Mouse (Mus musculus): ENCODE results near the gene Abcc3. TPM values are rescaled to one million over a fixed set of nuclear protein-coding genes. Genes with fewer than 3 reads are reported as not detected.
A peak's percentile ranks its signal among the peaks of the same experiment; 100 is the strongest.

The Abcc3 gene
- polyA plus RNA-seq, 1 experiment from 2014 or later: 0.49 TPM

GRCm38 (mm10) chr11:94424380-94424779 lies 31.6 kb upstream of the Abcc3 start:
- no peak overlapping the region for H3K27ac ChIP-seq (ENCODE audit: low read depth, low read length)
- no peak for DNase-seq (ENCODE audit: low spot score)
- no peaks in the 10 kb centered on the region for H3K27me3 ChIP-seq (ENCODE audit: control insufficient read depth, insufficient read depth, low read length)
- 0 out of 2 replicates have a peak, but pooled peaks cover 8% of the 10 kb centered on the region for H3K4me1 ChIP-seq (replicated peaks; ENCODE audit: control insufficient read depth, insufficient read depth, low read length)
- no peak overlapping the region for H3K9ac ChIP-seq (ENCODE audit: low read length)
- no peak overlapping the region for H3K4me3 ChIP-seq (ENCODE audit: low read depth, low read length)
- ATAC-seq (replicated peaks; ENCODE audit: low FRiP score): no peak
- H3K4me2 ChIP-seq (ENCODE audit: low read depth, low read length, severe bottlenecking): no peak overlapping the region
- 54% methylated on average over 15 of the region's 15 CpGs for WGBS
- no peaks in the 10 kb centered on the region for H3K9me3 ChIP-seq (ENCODE audit: control insufficient read depth, low read length)
- H3K36me3 ChIP-seq (ENCODE audit: control insufficient read depth, insufficient read depth, low read length): no peaks in the 10 kb centered on the region

DNA sequence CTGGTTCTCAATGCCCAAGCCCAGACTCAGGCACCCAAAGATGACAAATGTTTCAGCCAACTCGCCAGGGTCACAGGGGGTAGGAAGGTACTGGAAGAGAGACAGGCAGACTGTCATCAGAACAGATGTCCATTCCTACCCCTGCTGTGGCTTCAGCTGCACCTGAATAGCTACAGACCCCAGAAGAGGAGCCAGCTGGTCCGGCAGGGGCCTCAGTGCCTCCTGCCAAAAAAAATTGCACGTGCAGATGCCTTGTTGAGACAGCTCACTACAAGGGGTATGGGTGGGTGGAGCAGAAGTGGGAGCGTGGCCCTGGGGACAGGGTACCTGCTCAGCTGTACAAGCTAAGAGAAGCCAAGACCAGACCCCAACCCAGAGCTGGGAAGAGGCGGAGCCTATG lies 31.1 kb upstream of the Abcc3 start:
- Histone ChIP-seq H3K27me3 (ENCODE audit: control insufficient read depth, insufficient read depth, low read length) (no peaks in the 10 kb centered on the region), H3K4me2 (ENCODE audit: low read depth, low read length, severe bottlenecking) (no peak overlapping the region), H3K9me3 (ENCODE audit: control insufficient read depth, low read length) (no peaks in the 10 kb centered on the region), H3K36me3 (ENCODE audit: control insufficient read depth, insufficient read depth, low read length) (no peaks in the 10 kb centered on the region), H3K4me3 (ENCODE audit: low read depth, low read length) (no peak overlapping the region), H3K27ac (ENCODE audit: low read depth, low read length) (no peak overlapping the region), H3K4me1 (replicated peaks; ENCODE audit: control insufficient read depth, insufficient read depth, low read length) (0 out of 2 replicates have a peak, but pooled peaks cover 5% of the 10 kb centered on the region), H3K9ac (ENCODE audit: low read length) (no peak overlapping the region)
- 66% methylated on average over 5 of the region's 5 CpGs for WGBS
- DNase-seq (ENCODE audit: low spot score) (no peak), ATAC-seq (replicated peaks; ENCODE audit: low FRiP score) (no peak)

DNA sequence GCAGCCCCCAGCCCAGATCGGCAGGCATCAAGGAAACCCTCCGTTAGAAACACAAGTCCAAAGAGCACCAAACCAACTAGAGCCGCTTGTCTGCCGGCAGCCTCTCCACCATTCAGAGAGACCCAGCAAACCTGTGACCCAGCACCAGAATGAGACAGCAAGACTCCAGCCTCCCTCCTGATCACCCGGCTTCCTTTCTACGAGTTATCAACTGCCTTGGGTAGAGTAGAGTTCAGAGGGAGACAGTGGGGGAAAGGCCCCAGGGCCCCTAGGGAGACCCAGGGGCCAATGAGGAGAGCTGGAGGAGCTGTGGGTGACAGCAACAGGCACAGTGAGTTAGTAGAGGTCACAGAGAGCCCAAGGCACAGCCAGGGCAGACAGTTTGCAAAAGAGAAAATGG lies 28.2 kb upstream of the Abcc3 start:
- H3K4me3 ChIP-seq (ENCODE audit: low read depth, low read length): no peak overlapping the region
- no peak overlapping the region for H3K4me2 ChIP-seq (ENCODE audit: low read depth, low read length, severe bottlenecking)
- no peaks in the 10 kb centered on the region for H3K9me3 ChIP-seq (ENCODE audit: control insufficient read depth, low read length)
- no peak overlapping the region for H3K9ac ChIP-seq (ENCODE audit: low read length)
- DNase-seq (ENCODE audit: low spot score): no peak
- ATAC-seq (replicated peaks; ENCODE audit: low FRiP score): no peak
- no peaks in the 10 kb centered on the region for H3K36me3 ChIP-seq (ENCODE audit: control insufficient read depth, insufficient read depth, low read length)
- H3K4me1 ChIP-seq (replicated peaks; ENCODE audit: control insufficient read depth, insufficient read depth, low read length): no peaks in the 10 kb centered on the region
- H3K27ac ChIP-seq (ENCODE audit: low read depth, low read length): no peak overlapping the region
- H3K27me3 ChIP-seq (ENCODE audit: control insufficient read depth, insufficient read depth, low read length): no peaks in the 10 kb centered on the region
- 75% methylated on average over 6 of the region's 6 CpGs for WGBS

DNA sequence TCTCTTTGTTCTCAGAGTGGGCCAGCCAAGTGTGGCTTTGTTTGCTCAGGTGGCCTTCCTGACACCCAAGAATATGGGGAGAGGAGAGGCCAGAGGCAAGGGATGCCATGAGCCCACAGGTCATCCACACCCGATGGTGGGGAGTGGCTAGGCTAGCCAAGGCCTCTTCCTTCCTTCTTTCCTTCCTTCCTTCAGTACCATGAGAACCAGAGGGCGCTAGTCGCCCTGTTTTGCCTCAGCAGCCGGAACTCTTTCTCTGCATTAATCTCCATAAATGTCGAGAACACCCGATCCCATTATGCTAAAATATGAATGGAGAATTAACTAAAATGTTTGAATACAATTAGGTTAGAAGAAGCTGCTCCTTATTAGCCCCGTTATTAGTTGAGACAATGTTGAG lies 27.5 kb upstream of the Abcc3 start:
- Histone ChIP-seq H3K9ac (ENCODE audit: low read length) (no peak overlapping the region), H3K27ac (ENCODE audit: low read depth, low read length) (no peak overlapping the region), H3K27me3 (ENCODE audit: control insufficient read depth, insufficient read depth, low read length) (no peaks in the 10 kb centered on the region), H3K9me3 (ENCODE audit: control insufficient read depth, low read length) (no peaks in the 10 kb centered on the region), H3K4me2 (ENCODE audit: low read depth, low read length, severe bottlenecking) (no peak overlapping the region), H3K36me3 (ENCODE audit: control insufficient read depth, insufficient read depth, low read length) (no peaks in the 10 kb centered on the region), H3K4me3 (ENCODE audit: low read depth, low read length) (no peak overlapping the region), H3K4me1 (replicated peaks; ENCODE audit: control insufficient read depth, insufficient read depth, low read length) (no peaks in the 10 kb centered on the region; the same call in 1 of the 2 replicates)
- no peak for ATAC-seq (replicated peaks; ENCODE audit: low FRiP score)
- DNase-seq (ENCODE audit: low spot score): no peak
- 42% methylated on average over 7 of the region's 7 CpGs for WGBS

DNA sequence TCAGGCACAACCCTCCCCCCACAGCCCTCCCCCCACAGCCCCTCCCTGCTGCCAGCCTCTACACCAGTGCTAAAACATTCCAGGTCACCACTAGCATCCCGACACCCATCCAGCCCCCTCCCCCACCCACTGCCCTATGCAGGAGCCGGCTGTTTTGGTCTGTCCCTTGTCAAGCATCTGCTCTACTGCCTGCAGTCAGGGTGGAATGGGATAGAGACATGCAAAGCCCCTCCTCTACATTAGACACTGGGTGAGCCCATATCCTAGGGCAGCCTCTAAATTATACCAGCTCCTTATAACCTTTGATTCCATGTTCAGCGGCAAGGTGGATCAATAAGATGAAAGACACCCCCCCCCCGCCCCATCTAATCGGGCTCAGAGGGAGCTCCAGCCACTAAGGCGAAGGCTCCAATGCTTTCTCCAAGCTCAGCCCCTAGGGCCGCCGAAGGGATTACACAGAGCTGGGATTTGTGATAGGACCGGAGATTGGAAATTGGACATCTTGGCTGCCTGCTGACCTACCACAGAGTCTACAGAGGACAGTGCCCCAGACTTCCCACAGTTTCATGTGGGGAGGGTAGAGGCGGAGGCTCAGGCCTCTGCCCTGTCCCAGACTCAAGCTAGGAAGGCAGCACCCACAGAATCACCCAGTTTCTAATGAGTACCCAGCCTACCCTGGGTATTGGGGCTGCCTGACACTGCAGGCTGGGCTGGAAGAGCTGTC lies 26.4 kb upstream of the Abcc3 start:
- H3K36me3 ChIP-seq (ENCODE audit: control insufficient read depth, insufficient read depth, low read length): no peaks in the 10 kb centered on the region
- no peak overlapping the region for H3K4me3 ChIP-seq (ENCODE audit: low read depth, low read length)
- no peak overlapping the region for H3K4me2 ChIP-seq (ENCODE audit: low read depth, low read length, severe bottlenecking)
- WGBS: 63% methylated on average over 10 of the region's 10 CpGs
- no peak overlapping the region for H3K9ac ChIP-seq (ENCODE audit: low read length)
- peaks cover 2% of the 10 kb centered on the region; the same call in 1 of the 2 replicates for H3K4me1 ChIP-seq (replicated peaks; ENCODE audit: control insufficient read depth, insufficient read depth, low read length)
- ATAC-seq (replicated peaks; ENCODE audit: low FRiP score): no peak
- no peak overlapping the region for H3K27ac ChIP-seq (ENCODE audit: low read depth, low read length)
- no peaks in the 10 kb centered on the region for H3K27me3 ChIP-seq (ENCODE audit: control insufficient read depth, insufficient read depth, low read length)
- no peaks in the 10 kb centered on the region for H3K9me3 ChIP-seq (ENCODE audit: control insufficient read depth, low read length)
- no peak for DNase-seq (ENCODE audit: low spot score)

GRCm38 (mm10) chr11:94414042-94414441 lies 21.2 kb upstream of the Abcc3 start:
- no peak overlapping the region for H3K4me3 ChIP-seq (ENCODE audit: low read depth, low read length)
- ATAC-seq (replicated peaks; ENCODE audit: low FRiP score): no peak
- no peaks in the 10 kb centered on the region for H3K9me3 ChIP-seq (ENCODE audit: control insufficient read depth, low read length)
- DNase-seq (ENCODE audit: low spot score): no peak
- WGBS: 70% methylated on average over 4 of the region's 4 CpGs
- H3K4me1 ChIP-seq (replicated peaks; ENCODE audit: control insufficient read depth, insufficient read depth, low read length): peaks cover 11% of the 10 kb centered on the region
- H3K9ac ChIP-seq (ENCODE audit: low read length): no peak overlapping the region
- no peaks in the 10 kb centered on the region for H3K27me3 ChIP-seq (ENCODE audit: control insufficient read depth, insufficient read depth, low read length)
- H3K4me2 ChIP-seq (ENCODE audit: low read depth, low read length, severe bottlenecking): no peak overlapping the region
- H3K36me3 ChIP-seq (ENCODE audit: control insufficient read depth, insufficient read depth, low read length): no peaks in the 10 kb centered on the region
- no peak overlapping the region for H3K27ac ChIP-seq (ENCODE audit: low read depth, low read length)

GRCm38 (mm10) chr11:94413516-94413915 lies 20.7 kb upstream of the Abcc3 start:
- H3K27ac ChIP-seq (ENCODE audit: low read depth, low read length): no peak overlapping the region
- H3K9ac ChIP-seq (ENCODE audit: low read length): peak overlapping the region; percentile 30
- no peaks in the 10 kb centered on the region for H3K9me3 ChIP-seq (ENCODE audit: control insufficient read depth, low read length)
- peak overlapping the region; percentile 27; the same call in 1 of the 2 replicates for H3K4me2 ChIP-seq (ENCODE audit: low read depth, low read length, severe bottlenecking)
- WGBS: 35% methylated on average over 8 of the region's 8 CpGs
- no peaks in the 10 kb centered on the region for H3K36me3 ChIP-seq (ENCODE audit: control insufficient read depth, insufficient read depth, low read length)
- no peaks in the 10 kb centered on the region for H3K27me3 ChIP-seq (ENCODE audit: control insufficient read depth, insufficient read depth, low read length)
- no peak overlapping the region for H3K4me3 ChIP-seq (ENCODE audit: low read depth, low read length)
- ATAC-seq (replicated peaks; ENCODE audit: low FRiP score) (0 out of 2 replicates have a peak, but pooled peaks have one; percentile 49), DNase-seq (ENCODE audit: low spot score) (no peak)
- H3K4me1 ChIP-seq (replicated peaks; ENCODE audit: control insufficient read depth, insufficient read depth, low read length): peaks cover 11% of the 10 kb centered on the region

DNA sequence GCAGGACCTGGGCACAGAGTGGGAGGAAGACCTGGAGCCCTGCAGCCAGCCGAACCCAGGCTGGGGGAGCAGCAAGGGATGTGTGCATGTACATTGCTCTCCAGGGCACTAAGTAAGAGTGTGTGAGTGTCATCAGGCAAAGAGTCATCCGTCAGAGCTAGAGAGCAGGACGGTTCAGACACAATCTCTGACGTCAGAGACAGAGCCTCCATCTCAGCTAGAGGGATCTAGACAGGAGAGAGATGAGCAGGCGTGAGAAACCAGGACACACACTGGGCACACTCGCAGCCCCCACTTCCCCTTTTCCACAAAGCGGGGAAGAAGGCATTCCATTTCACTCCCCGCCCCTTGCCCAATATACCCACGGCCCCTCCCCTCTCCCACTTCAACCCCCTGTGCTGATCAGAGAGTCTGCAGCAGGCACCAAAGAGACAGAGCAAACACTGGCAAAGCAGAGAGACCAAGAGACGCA lies 20.2 kb upstream of the Abcc3 start:
- Histone ChIP-seq H3K4me2 (ENCODE audit: low read depth, low read length, severe bottlenecking) (peak overlapping the region; percentile 27; the same call in 1 of the 2 replicates), H3K27ac (ENCODE audit: low read depth, low read length) (no peak overlapping the region), H3K4me1 (replicated peaks; ENCODE audit: control insufficient read depth, insufficient read depth, low read length) (peaks cover 11% of the 10 kb centered on the region), H3K9me3 (ENCODE audit: control insufficient read depth, low read length) (no peaks in the 10 kb centered on the region), H3K36me3 (ENCODE audit: control insufficient read depth, insufficient read depth, low read length) (no peaks in the 10 kb centered on the region), H3K27me3 (ENCODE audit: control insufficient read depth, insufficient read depth, low read length) (no peaks in the 10 kb centered on the region), H3K9ac (ENCODE audit: low read length) (peak overlapping the region; percentile 30), H3K4me3 (ENCODE audit: low read depth, low read length) (no peak overlapping the region)
- whole genome bisulfite sequencing: 44% methylated on average over 10 of the region's 10 CpGs
- ATAC-seq (replicated peaks; ENCODE audit: low FRiP score): peak; percentile 59
- DNase-seq (ENCODE audit: low spot score): no peak

DNA sequence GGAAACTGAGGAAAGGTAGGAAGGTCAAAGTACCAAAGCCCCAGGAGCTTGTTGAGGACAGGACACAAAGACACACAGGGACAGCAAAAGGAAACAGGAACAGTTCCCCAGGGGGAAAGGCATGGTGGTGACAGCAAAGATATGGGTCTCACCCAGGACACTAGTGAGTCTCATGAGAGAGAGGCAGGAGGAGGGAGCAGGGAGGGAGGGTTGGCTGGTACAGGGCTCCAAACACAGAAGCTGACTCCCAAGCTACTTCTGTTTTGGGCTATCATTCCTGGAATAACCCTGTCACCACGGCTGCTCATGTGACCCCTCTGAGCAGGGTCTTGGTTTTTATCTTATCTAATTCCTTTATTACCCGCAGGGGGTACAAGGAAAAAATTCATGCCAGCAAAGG lies 19.8 kb upstream of the Abcc3 start:
- ATAC-seq (replicated peaks; ENCODE audit: low FRiP score) (no peak), DNase-seq (ENCODE audit: low spot score) (no peak)
- no peak overlapping the region for H3K4me2 ChIP-seq (ENCODE audit: low read depth, low read length, severe bottlenecking)
- no peak overlapping the region; the same call in 1 of the 2 replicates for H3K9ac ChIP-seq (ENCODE audit: low read length)
- H3K27me3 ChIP-seq (ENCODE audit: control insufficient read depth, insufficient read depth, low read length): no peaks in the 10 kb centered on the region
- H3K27ac ChIP-seq (ENCODE audit: low read depth, low read length): no peak overlapping the region
- 73% methylated on average over 2 of the region's 2 CpGs for WGBS
- H3K9me3 ChIP-seq (ENCODE audit: control insufficient read depth, low read length): no peaks in the 10 kb centered on the region
- no peak overlapping the region for H3K4me3 ChIP-seq (ENCODE audit: low read depth, low read length)
- peaks cover 12% of the 10 kb centered on the region for H3K4me1 ChIP-seq (replicated peaks; ENCODE audit: control insufficient read depth, insufficient read depth, low read length)
- H3K36me3 ChIP-seq (ENCODE audit: control insufficient read depth, insufficient read depth, low read length): no peaks in the 10 kb centered on the region
